Mouse (Mus musculus): Measurements from ENCODE around the gene Hspe1.

- TF ChIP-seq CTCF (conservative IDR thresholded peaks at IDR 0.05 in 1 of 2, IDR thresholded peaks at IDR 0.05 in 1 of 2; ENCODE audit: low read depth in 2 of 2, low read length in 2 of 2) (no peak), MYC (IDR thresholded peaks at IDR 0.05; ENCODE audit: low read depth, low read length) (no peak), POLR2A (IDR thresholded peaks at IDR 0.05; ENCODE audit: low read depth, low read length) (no peak), HCFC1 (IDR thresholded peaks at IDR 0.05; ENCODE audit: low read depth, low read length) (no peak), ZC3H11A (IDR thresholded peaks at IDR 0.05; ENCODE audit: low read depth, low read length) (no peak), MAX (IDR thresholded peaks at IDR 0.05; ENCODE audit: low read length) (no peak), E2F4 (IDR thresholded peaks at IDR 0.05; ENCODE audit: insufficient replicate concordance, low read depth, low read length) (no peak), MEF2A (IDR thresholded peaks at IDR 0.05; ENCODE audit: borderline replicate concordance, low read depth, low read length) (no peak), USF1 (IDR thresholded peaks at IDR 0.05; ENCODE audit: low read depth, low read length) (no peak)
These were observed 35.1 kb downstream of the Hspe1 start for GRCm38 (mm10) chr1:55123046-55123445.
